Mouse (Mus musculus) intestine, postnatal 0 days (tissue): Measurements from ENCODE around the gene Nfs1. TPM values are rescaled to one million over a fixed set of nuclear protein-coding genes. Genes with fewer than 3 reads are reported as not detected.
A peak's percentile ranks its signal among the peaks of the same experiment; 100 is the strongest.
"Not testable (repeated sequence)": the region's sequence is repeated elsewhere in the genome, so short reads cannot be mapped to it uniquely, and the experiment has no call there.

Experiments used
- ATAC-seq: fragments of 200-750 bp; cut with Nextera tagmentation; 2 replicates; pipeline ENCODE4 v1.8.0; 2017; ENCODE audit warnings: mild to moderate bottlenecking, moderate TSS enrichment, moderate library complexity
- H3K27ac ChIP-seq: fragments of 300-500 bp; sonication (generic); 2 replicates; pipeline ENCODE4 v1.5.1; 2014; ENCODE audit warnings: mild to moderate bottlenecking, low read depth, low read length, moderate library complexity
- H3K27me3 ChIP-seq: fragments of 300-500 bp; sonication (generic); replicated peaks from 2 replicates; pipeline ENCODE4 v1.6.1; 2014; ENCODE audit warnings: low read length, mixed read lengths; ENCODE audit not compliant: control insufficient read depth, insufficient read depth
- H3K36me3 ChIP-seq: fragments of 300-500 bp; sonication (generic); 2 replicates; pipeline ENCODE4 v1.6.1; 2014; ENCODE audit warnings: mild to moderate bottlenecking, moderate library complexity; ENCODE audit not compliant: control insufficient read depth, insufficient read depth
- H3K4me1 ChIP-seq: fragments of 300-500 bp; sonication (generic); replicated peaks from 2 replicates; pipeline ENCODE4 v1.6.1; 2014; ENCODE audit warnings: antibody characterized with exemption, low read length, mixed read lengths; ENCODE audit not compliant: control insufficient read depth, insufficient read depth
- H3K4me2 ChIP-seq: fragments of 300-500 bp; sonication (generic); replicated peaks from 2 replicates; pipeline ENCODE4 v1.6.1; 2014; ENCODE audit warnings: low read depth, mild to moderate bottlenecking, moderate library complexity
- H3K4me3 ChIP-seq: fragments of 300-500 bp; sonication (generic); 2 replicates; pipeline ENCODE4 v1.5.1; 2014; ENCODE audit warnings: low read depth, low read length
- H3K9ac ChIP-seq: fragments of 300-500 bp; sonication (generic); 2 replicates; pipeline ENCODE4 v1.6.1; 2014; ENCODE audit warnings: mild to moderate bottlenecking, low read depth, low read length
- H3K9me3 ChIP-seq: fragments of 300-500 bp; sonication (generic); 2 replicates; pipeline ENCODE4 v1.6.1; 2016; ENCODE audit warnings: mixed run types; ENCODE audit not compliant: control insufficient read depth
- CTCF ChIP-seq: sonication (generic); IDR thresholded peaks from 2 replicates; pipeline ENCODE4 v1.5.1; 2016; ENCODE audit warnings: low read depth, mild to moderate bottlenecking, control low read depth, antibody characterized with exemption, moderate library complexity
- WGBS: fragments of 180-500 bp; shearing (Covaris S2); extraction: QIAGEN DNeasy Blood & Tissue Kit; methylation state at CpG from one replicate; pipeline ENCODE4 v1.1.7; 2014; 5-methylcytosine and 5-hydroxymethylcytosine counted together
- polyA plus RNA-seq: library from polyadenylated mRNA; unstranded; fragments of >200 nt; fragmentation: Nextera tagmentation; extraction: Ambion mirVana; gene quantifications from 2 replicates; pipeline ENCODE4 v1.2.1, GENCODE M21; 2015

Gene Nfs1
- polyA plus RNA-seq, 1 experiment from 2014 or later, result 41.1 TPM

DNA sequence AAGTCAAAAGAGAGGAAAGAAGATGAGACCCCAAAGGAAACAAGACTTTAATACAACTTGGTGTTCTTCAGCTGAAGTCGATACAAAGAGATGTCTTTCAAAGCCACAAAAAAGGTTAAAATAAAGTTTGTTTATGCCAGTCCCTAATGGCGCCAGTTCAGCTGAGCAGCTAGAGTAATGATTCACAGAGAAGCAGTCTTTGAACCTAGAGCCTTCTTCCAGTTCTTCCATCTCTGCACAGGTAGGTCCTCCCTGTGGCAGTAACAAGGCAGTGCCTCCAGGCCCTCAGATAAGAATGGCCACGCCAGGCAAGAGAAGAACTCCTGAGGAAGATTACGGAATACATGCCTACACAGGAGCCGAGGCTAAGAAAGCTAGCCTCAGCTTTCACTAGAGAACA, 20.3 kb downstream of the Nfs1 start:
- Histone ChIP-seq H3K4me3 (no peak overlapping the region), H3K4me2 (no peak overlapping the region), H3K27me3 (no peaks in the 10 kb centered on the region), H3K9me3 (no peaks in the 10 kb centered on the region), H3K36me3 (peaks cover 26% of the 10 kb centered on the region), H3K9ac (no peak overlapping the region), H3K4me1 (no peaks in the 10 kb centered on the region), H3K27ac (no peak overlapping the region)
- 74% methylated on average over 5 of the region's 5 CpGs for WGBS
- no peak for ATAC-seq
- TF ChIP-seq CTCF, result peak; percentile 38

DNA sequence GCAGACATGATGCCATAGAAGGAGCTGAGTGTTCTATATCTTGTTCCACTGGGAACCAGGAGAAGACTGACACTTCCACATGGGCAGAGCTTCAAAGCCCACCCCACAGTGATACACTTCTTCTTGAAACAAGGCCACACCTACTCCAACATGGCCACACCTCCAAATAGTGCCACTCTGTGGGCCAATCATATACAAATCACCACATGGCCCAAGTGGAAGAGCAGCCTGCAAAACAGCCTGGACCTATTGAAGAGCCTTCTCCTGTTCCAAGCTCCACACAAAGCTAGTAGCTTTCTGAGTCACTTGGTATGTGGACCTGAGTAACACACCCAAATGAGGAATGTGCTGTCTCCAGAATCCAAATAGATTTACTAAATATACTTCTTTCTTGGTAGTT, 24.4 kb downstream of the Nfs1 start:
- no peaks in the 10 kb centered on the region for H3K27me3 ChIP-seq
- peaks cover 3% of the 10 kb centered on the region; the same call in 1 of the 2 replicates for H3K36me3 ChIP-seq
- H3K4me3 ChIP-seq, result no peak overlapping the region
- H3K4me2 ChIP-seq, result no peak overlapping the region
- no peaks in the 10 kb centered on the region for H3K4me1 ChIP-seq
- TF ChIP-seq CTCF, result no peak
- no peak overlapping the region for H3K9ac ChIP-seq
- H3K9me3 ChIP-seq, result no peaks in the 10 kb centered on the region
- no peak for ATAC-seq
- H3K27ac ChIP-seq, result no peak overlapping the region

DNA sequence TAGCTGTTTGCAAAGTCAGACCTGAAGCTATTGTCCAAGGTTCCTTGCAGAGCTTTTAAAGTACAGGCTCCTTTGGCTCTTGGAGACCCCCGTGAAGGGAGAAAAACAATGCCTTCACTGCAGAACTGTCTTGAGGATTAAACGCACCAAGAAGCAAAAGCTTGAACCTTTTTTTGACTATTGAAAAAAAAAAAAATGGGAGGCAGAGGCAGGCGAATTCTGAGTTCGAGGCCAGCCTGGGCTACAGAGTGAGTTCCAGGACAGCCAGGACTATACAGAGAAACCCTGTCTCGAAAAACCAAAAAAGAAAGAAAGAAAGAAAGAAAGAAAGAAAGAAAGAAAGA, 31.9 kb downstream of the Nfs1 start:
- not testable (repeated sequence) for H3K4me1 ChIP-seq, H3K27me3 ChIP-seq, H3K36me3 ChIP-seq, ATAC-seq, H3K9me3 ChIP-seq
- H3K9ac ChIP-seq, result peak overlapping the region; percentile 94; the same call in 1 of the 2 replicates
- WGBS, result 17% methylated on average over 5 of the region's 5 CpGs
- peak overlapping the region; percentile 75 for H3K4me2 ChIP-seq
- peak overlapping the region; percentile 83; the same call in 1 of the 2 replicates for H3K27ac ChIP-seq
- peak overlapping the region; percentile 89 for H3K4me3 ChIP-seq

DNA sequence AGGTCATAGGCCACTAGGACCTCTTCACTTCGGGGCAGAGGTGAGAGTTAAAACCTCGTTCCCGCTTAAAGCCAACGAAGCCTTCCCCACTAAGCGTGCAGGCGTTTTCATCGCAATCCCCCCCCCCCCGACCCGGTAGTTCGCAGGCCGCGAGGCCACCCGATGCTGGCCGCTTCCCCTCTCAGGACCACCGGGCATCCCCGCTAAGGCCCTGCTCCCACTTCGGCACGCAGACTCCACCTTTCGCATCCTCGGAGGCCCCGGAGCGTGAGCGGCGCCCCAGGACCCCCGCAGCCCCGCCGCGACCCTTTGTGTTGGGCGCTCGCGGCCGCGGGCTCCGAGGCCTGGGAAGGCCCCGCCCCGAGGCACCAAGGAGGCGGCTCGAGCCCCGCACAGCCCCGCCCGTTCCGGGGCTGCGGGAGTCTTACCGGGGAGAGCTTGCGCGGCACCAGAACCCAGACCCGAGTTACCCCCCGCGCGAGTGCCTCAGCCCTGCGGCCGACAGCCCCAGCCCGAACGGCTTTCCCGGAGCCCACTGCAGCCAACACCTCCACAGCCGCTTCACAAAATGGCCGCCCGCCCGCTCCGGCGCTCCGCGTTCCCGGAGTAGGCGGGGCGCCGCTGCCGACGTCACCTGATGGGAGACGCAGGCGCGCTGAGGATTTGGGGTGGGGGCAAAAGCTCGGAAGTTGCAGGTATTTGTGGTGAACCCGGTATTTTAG, 32.5 kb downstream of the Nfs1 start, which contains the start of the genes Cpne1 and Rbm12:
Cpne1 (minus strand) TSS at position 608 of the 722 bp plus-strand sequence.
Rbm12 (minus strand) TSS at position 621 of the 722 bp plus-strand sequence.
- ATAC-seq, result peak; percentile 91
- no peaks in the 10 kb centered on the region for H3K27me3 ChIP-seq
- H3K4me1 ChIP-seq, result no peaks in the 10 kb centered on the region
- H3K9ac ChIP-seq, result peak within 1 kb of the TSS; percentile 94
- no peaks in the 10 kb centered on the region for H3K9me3 ChIP-seq
- peak within 1 kb of the TSS; percentile 89 for H3K4me3 ChIP-seq
- no peak for TF ChIP-seq CTCF
- peak within 1 kb of the TSS; percentile 83 for H3K27ac ChIP-seq
- H3K36me3 ChIP-seq, result no peaks in the 10 kb centered on the region
- peak within 1 kb of the TSS; percentile 75 for H3K4me2 ChIP-seq
- under 1% methylated on average over 68 of the region's 74 CpGs for WGBS

DNA sequence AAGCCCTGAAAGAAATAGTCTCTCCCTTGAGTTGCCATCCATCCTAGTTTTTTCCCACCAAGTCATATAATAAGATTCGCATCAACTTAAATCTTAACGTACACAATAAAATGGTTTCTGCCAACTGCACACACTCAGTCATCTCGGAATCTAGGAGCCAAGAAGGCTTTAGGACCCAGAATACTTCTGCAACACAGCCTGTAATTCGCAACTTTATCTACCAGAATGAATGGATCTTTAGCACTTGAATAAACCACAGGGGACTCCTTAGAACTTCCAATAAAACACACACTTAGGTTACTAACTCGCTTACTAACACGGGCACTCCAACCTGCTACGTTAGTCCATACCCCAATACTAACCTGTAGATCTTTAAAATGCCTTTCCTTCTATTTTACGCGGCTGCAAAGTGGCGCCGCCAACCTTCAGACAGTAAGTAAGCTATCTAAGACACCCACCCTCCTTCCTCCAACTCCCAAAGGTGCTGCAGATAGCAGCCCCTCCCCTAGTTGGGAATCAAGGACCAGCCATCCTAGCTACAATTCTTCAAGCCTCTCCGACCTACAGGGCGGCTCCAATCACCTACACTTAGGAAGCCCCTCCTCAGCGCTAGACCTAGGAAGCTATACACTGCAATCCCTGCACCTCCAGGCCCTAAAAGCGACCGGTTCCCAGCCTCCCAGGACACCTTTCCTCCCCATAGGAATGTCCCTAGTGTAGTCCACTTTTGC, 33.2 kb downstream of the Nfs1 start:
- no peaks in the 10 kb centered on the region for H3K4me1 ChIP-seq
- WGBS, result under 1% methylated on average over 16 of the region's 16 CpGs
- no peaks in the 10 kb centered on the region for H3K9me3 ChIP-seq
- no peaks in the 10 kb centered on the region for H3K36me3 ChIP-seq
- peak overlapping the region; percentile 94 for H3K9ac ChIP-seq
- H3K27ac ChIP-seq, result peak overlapping the region; percentile 83
- TF ChIP-seq CTCF, result no peak
- peak overlapping the region; percentile 75 for H3K4me2 ChIP-seq
- no peaks in the 10 kb centered on the region for H3K27me3 ChIP-seq
- H3K4me3 ChIP-seq, result peak overlapping the region; percentile 89
- ATAC-seq, result peak; percentile 58

DNA sequence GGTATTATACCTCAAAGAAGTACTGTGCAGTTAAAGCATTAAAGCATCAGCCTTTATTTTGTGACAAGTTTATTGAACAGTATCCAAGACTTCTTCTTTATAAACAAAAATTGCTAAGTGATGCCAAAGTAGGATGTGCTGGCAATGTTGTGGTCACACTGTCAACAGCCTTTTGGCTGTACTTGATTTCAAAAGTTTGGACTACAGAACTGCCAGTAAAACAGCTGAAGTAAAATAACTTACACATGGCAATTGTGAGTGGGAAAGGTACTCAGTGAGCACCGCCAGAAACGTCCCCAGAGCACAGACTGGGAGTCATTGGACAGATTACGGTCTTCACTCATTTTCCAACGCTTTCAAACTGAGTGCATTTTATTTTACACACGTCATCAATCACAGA, 52.1 kb downstream of the Nfs1 start:
- TF ChIP-seq CTCF, result no peak
- no peak overlapping the region for H3K4me3 ChIP-seq
- no peak for ATAC-seq
- no peaks in the 10 kb centered on the region for H3K4me1 ChIP-seq
- no peak overlapping the region for H3K4me2 ChIP-seq
- H3K9ac ChIP-seq, result no peak overlapping the region
- peaks cover 23% of the 10 kb centered on the region for H3K36me3 ChIP-seq
- H3K27ac ChIP-seq, result no peak overlapping the region
- WGBS, result 74% methylated on average over 5 of the region's 5 CpGs
- H3K27me3 ChIP-seq, result no peaks in the 10 kb centered on the region
- no peaks in the 10 kb centered on the region for H3K9me3 ChIP-seq
